Mouse (Mus musculus) neural tube, embryonic 13.5 days (tissue): Measurements from ENCODE around the gene Mrgprx2. TPM values are rescaled to one million over a fixed set of nuclear protein-coding genes. Genes with fewer than 3 reads are reported as not detected.
"Not testable (repeated sequence)": the region's sequence is repeated elsewhere in the genome, so short reads cannot be mapped to it uniquely, and the experiment has no call there.

Source experiments
- ATAC-seq: fragments of 200-750 bp; cut with Nextera tagmentation; 2 replicates; pipeline ENCODE4 v1.8.0; 2017; ENCODE audit warnings: low read depth, mild to moderate bottlenecking, moderate TSS enrichment, moderate library complexity
- H3K27ac ChIP-seq: fragments of 300-500 bp; sonication (generic); replicated peaks from 2 replicates; pipeline ENCODE4 v1.5.1; 2015; ENCODE audit warnings: moderate library complexity, mild to moderate bottlenecking, inconsistent platforms
- H3K27me3 ChIP-seq: fragments of 300-500 bp; sonication (generic); 2 replicates; pipeline ENCODE4 v1.6.1; 2015; ENCODE audit warnings: mild to moderate bottlenecking, inconsistent platforms
- H3K36me3 ChIP-seq: fragments of 300-500 bp; sonication (generic); 2 replicates; pipeline ENCODE4 v1.6.1; 2015; ENCODE audit warnings: mild to moderate bottlenecking, inconsistent platforms
- H3K4me1 ChIP-seq: fragments of 300-500 bp; sonication (generic); replicated peaks from 2 replicates; pipeline ENCODE4 v1.6.1; 2015; ENCODE audit warnings: inconsistent platforms
- H3K4me2 ChIP-seq: fragments of 300-500 bp; sonication (generic); 2 replicates; pipeline ENCODE4 v1.6.1; 2015; ENCODE audit warnings: inconsistent platforms, mild to moderate bottlenecking, moderate library complexity
- H3K4me3 ChIP-seq: fragments of 300-500 bp; sonication (generic); 2 replicates; pipeline ENCODE4 v1.5.1; 2015; ENCODE audit warnings: mild to moderate bottlenecking, inconsistent platforms
- H3K9ac ChIP-seq: fragments of 300-500 bp; sonication (generic); 2 replicates; pipeline ENCODE4 v1.6.1; 2015; ENCODE audit warnings: moderate library complexity, mild to moderate bottlenecking, inconsistent platforms
- H3K9me3 ChIP-seq: fragments of 300-500 bp; sonication (generic); 2 replicates; pipeline ENCODE4 v1.6.1; 2016; ENCODE audit warnings: inconsistent platforms
- WGBS: fragments of 180-500 bp; shearing (Covaris S2); methylation state at CpG from one replicate; pipeline ENCODE4 v1.1.7; 2015; 5-methylcytosine and 5-hydroxymethylcytosine counted together
- polyA plus RNA-seq: library from polyadenylated mRNA; unstranded; fragments of >200 nt; fragmentation: Nextera tagmentation; extraction: Ambion mirVana; gene quantifications from 2 replicates; pipeline ENCODE4 v1.2.1, GENCODE M21; 2015

Mrgprx2 gene
- polyA plus RNA-seq: not detected in 2 replicates

GRCm38 (mm10) chr7:48499221-48499620 is at the start of gene Mrgprx2:
Gene Mrgprx2 (minus strand): TSS chr7:48499321.
- Histone ChIP-seq H3K4me1 (no peaks in the 10 kb centered on the region), H3K9ac (no peak within 1 kb of the TSS)
- no peak for ATAC-seq

GRCm38 (mm10) chr7:48456242-48456641 is 42.9 kb downstream of the Mrgprx2 start, which contains the start of gene Mrgprb1:
Gene Mrgprb1 (minus strand): TSS chr7:48456342.
- Histone ChIP-seq H3K4me1 (no peaks in the 10 kb centered on the region), H3K9me3 (peaks cover 15% of the 10 kb centered on the region; the same call in 1 of the 2 replicates), H3K4me2 (no peak within 1 kb of the TSS), H3K27ac (no peak within 1 kb of the TSS), H3K36me3 (no peaks in the 10 kb centered on the region), H3K27me3 (no peaks in the 10 kb centered on the region), H3K4me3 (no peak within 1 kb of the TSS), H3K9ac (no peak within 1 kb of the TSS)
- ATAC-seq: no peak
- 86% methylated on average over 3 of the region's 3 CpGs for WGBS

More at GRCm38 (mm10) chr7:48499221-48499620, at the start of gene Mrgprx2:
- Histone ChIP-seq H3K4me2 (no peak within 1 kb of the TSS), H3K36me3 (no peaks in the 10 kb centered on the region), H3K9me3 (peaks cover 35% of the 10 kb centered on the region), H3K4me3 (no peak within 1 kb of the TSS), H3K27me3 (no peaks in the 10 kb centered on the region), H3K27ac (no peak within 1 kb of the TSS)

- Histone ChIP-seq H3K4me3 (no peak overlapping the region), H3K9me3 (peaks cover 48% of the 10 kb centered on the region), H3K27ac (no peak overlapping the region), H3K27me3 (no peaks in the 10 kb centered on the region), H3K9ac (no peak overlapping the region), H3K4me1 (no peaks in the 10 kb centered on the region), H3K4me2 (no peak overlapping the region), H3K36me3 (no peaks in the 10 kb centered on the region)
- 57% methylated on average over 3 of the region's 3 CpGs for WGBS
- no peak for ATAC-seq
Measured at GRCm38 (mm10) chr7:48436581-48436980, 62.5 kb downstream of the Mrgprx2 start.

GRCm38 (mm10) chr7:48435936-48436335 is 63.2 kb downstream of the Mrgprx2 start:
- not testable (repeated sequence) for H3K4me2 ChIP-seq, H3K36me3 ChIP-seq, H3K27me3 ChIP-seq, H3K9ac ChIP-seq, H3K27ac ChIP-seq, H3K4me1 ChIP-seq, H3K4me3 ChIP-seq, ATAC-seq
- WGBS: 86% methylated on average over 3 of the region's 3 CpGs
- peaks cover 48% of the 10 kb centered on the region for H3K9me3 ChIP-seq

Other genes starting within 250 kb of the Mrgprx2 start
- not detected in 2 replicates for gene Mrgprb8, start 110.8 kb downstream of the Mrgprx2 start, polyA plus RNA-seq
- not detected in 2 replicates for gene Mrgprb1, start 43.0 kb downstream of the Mrgprx2 start, polyA plus RNA-seq
- not detected in 2 replicates for gene Mrgprb2, start 58.8 kb upstream of the Mrgprx2 start, polyA plus RNA-seq
- not detected in 2 replicates for gene Mrgprb3, start 144.5 kb upstream of the Mrgprx2 start, polyA plus RNA-seq